Mouse (Mus musculus) left cerebral cortex, postnatal 25 days (tissue): Measurements from ENCODE around the gene Trim2. TPM values are rescaled to one million over a fixed set of nuclear protein-coding genes. Genes with fewer than 3 reads are reported as not detected.

Experiments used
- DNase-seq, 2 experiments: peaks; one replicate each; pipeline ENCODE4 v3.0.0; 2022; ENCODE audit warnings: low spot score in 2 of 2, mixed read lengths in 1 of 2
- intact Hi-C: fragments of 180-260 bp; cut with DNase I; formaldehyde crosslinking; loops from one replicate; pipeline ENCODE4 v1.15.1; 2025
- total RNA-seq, 2 experiments: library from RNA; stranded (reverse); gene quantifications; 2 replicates each; pipeline ENCODE4 v1.2.3; 2021

Gene Trim2
- total RNA-seq, 2 experiments from 2014 or later = 239 to 257 TPM

GRCm38 (mm10) chr3:84324967-84325441 is 18.3 kb upstream of the Trim2 start:
- DNase-seq = no peak
- intact Hi-C loops = no loop called here

- intact Hi-C loops = no loop called here
- no peak for DNase-seq
Observed at GRCm38 (mm10) chr3:84324478-84324877, 17.8 kb upstream of the Trim2 start.

- DNase-seq = no peak
- intact Hi-C loops = no loop called here
Observed at GRCm38 (mm10) chr3:84324000-84324399, 17.3 kb upstream of the Trim2 start.

GRCm38 (mm10) chr3:84319504-84319903 is 12.8 kb upstream of the Trim2 start:
- no peak for DNase-seq
- intact Hi-C loops = loop anchor here (10.0 kb wide), 2 partner anchors 375 to 405 kb away; no protein-coding TSS in a partner anchor

GRCm38 (mm10) chr3:84318865-84319264 is 12.2 kb upstream of the Trim2 start:
- DNase-seq = no peak
- intact Hi-C loops = loop anchor here (10.0 kb wide), 2 partner anchors 374 to 404 kb away; no protein-coding TSS in a partner anchor

GRCm38 (mm10) chr3:84314651-84315191 is 8.0 kb upstream of the Trim2 start:
- intact Hi-C loops = loop anchor here (2.0 to 10.0 kb wide), 3 partner anchors 228 to 400 kb away; no protein-coding TSS in a partner anchor
- DNase-seq = peak; percentile 76 to 86

GRCm38 (mm10) chr3:84313801-84314541 is 7.3 kb upstream of the Trim2 start:
- DNase-seq = no peak
- intact Hi-C loops = loop anchor here (1.0 to 10.0 kb wide), 4 partner anchors 139 to 399 kb away; no protein-coding TSS in a partner anchor

- intact Hi-C loops = loop anchor here (1.0 to 10.0 kb wide), 3 partner anchors 138 to 398 kb away; no protein-coding TSS in a partner anchor
Observed at GRCm38 (mm10) chr3:84313003-84313800, 6.5 kb upstream of the Trim2 start.

GRCm38 (mm10) chr3:84312326-84312725 is 5.6 kb upstream of the Trim2 start:
- no peak for DNase-seq
- intact Hi-C loops = loop anchor here (10.0 kb wide), 2 partner anchors 368 to 398 kb away; no protein-coding TSS in a partner anchor

More at GRCm38 (mm10) chr3:84313003-84313800, 6.5 kb upstream of the Trim2 start:
- peak; percentile 76 to 81 for DNase-seq

GRCm38 (mm10) chr3:84307516-84307915 is 839 bp upstream of the Trim2 start:
- DNase-seq = no peak
- intact Hi-C loops = loop anchor here (5.0 to 10.0 kb wide), 2 partner anchors 115 to 263 kb away; partner anchors contain the start of gene Tmem131l

GRCm38 (mm10) chr3:84305722-84306510 is 761 bp downstream of the Trim2 start:
- intact Hi-C loops = loop anchor here (2.0 to 10.0 kb wide), 4 partner anchors 47 to 261 kb away; partner anchors contain the start of genes Gm6525 and Tmem131l

GRCm38 (mm10) chr3:84305010-84305692 is 1.5 kb downstream of the Trim2 start:
- peak; percentile 85 to 89 for DNase-seq
- intact Hi-C loops = loop anchor here (2.0 to 10.0 kb wide), 4 partner anchors 46 to 260 kb away; partner anchors contain the start of genes Gm6525 and Tmem131l

More at GRCm38 (mm10) chr3:84305722-84306510, 761 bp downstream of the Trim2 start:
- no peak for DNase-seq

- peak; percentile 66 to 74 for DNase-seq
- intact Hi-C loops = loop anchor here (2.0 to 10.0 kb wide), 4 partner anchors 46 to 260 kb away; partner anchors contain the start of genes Gm6525 and Tmem131l
Observed at GRCm38 (mm10) chr3:84304339-84305009, 2.2 kb downstream of the Trim2 start.

- no peak for DNase-seq
- intact Hi-C loops = loop anchor here (10.0 kb wide), 1 partner anchor 259 kb away; the partner anchor contains the start of gene Tmem131l
Observed at GRCm38 (mm10) chr3:84303395-84303949, 3.2 kb downstream of the Trim2 start.

GRCm38 (mm10) chr3:84302273-84302672 is 4.4 kb downstream of the Trim2 start:
- no peak for DNase-seq
- intact Hi-C loops = loop anchor here (10.0 kb wide), 1 partner anchor 257 kb away; the partner anchor contains the start of gene Tmem131l

- intact Hi-C loops = loop anchor here (10.0 kb wide), 1 partner anchor 257 kb away; the partner anchor contains the start of gene Tmem131l
- no peak for DNase-seq
Observed at GRCm38 (mm10) chr3:84301674-84302073, 5.0 kb downstream of the Trim2 start.

GRCm38 (mm10) chr3:84298186-84298585 is 8.5 kb downstream of the Trim2 start:
- intact Hi-C loops = no loop called here
- DNase-seq = no peak
